ENCODE assay signal across 12 mouse cellular contexts in the genomic region with DNA sequence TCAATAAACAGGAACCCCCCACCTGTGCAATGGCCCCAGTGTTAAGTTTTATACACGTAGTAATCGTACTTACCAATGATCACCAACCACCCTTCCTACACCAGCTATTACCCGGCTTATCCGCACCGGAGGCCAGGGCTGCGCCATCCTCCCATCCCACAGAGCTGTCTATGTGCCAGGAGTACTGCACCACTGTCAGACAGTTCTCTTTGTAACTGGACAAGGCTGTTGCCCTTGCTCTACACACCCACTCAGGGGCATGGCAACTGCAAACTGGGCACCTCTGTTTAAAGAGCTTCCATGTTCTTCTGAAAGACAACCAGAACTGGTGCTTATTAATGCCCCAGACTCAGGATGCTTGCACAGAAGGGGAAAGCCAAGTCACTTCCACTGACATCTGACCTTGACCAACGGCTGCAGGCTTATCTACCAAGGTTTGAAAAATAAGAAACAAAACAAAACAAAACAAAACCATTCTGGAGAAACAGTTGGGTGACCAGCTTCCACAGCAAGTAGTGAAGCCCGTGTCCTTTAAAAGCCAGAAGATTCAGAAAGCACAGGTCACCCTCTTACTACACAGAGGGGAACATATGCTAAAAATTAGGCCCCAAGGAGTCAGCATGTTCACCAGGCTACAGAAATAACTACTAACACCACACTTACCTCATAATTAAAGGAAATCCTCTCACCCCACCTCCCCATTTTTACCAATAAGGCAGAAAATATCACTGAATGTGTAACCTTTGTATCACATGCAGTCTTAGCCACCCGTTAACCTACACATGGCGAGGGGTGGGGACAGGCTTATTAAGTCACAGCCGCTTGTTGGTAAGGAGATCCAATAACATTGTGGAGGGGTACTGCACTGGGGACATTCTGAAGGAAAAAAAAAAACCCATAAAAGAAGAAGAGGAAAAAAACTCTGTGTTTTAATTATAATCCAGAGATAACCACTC.
A peak's percentile ranks its signal among the peaks of the same experiment; 100 is the strongest.
DNase-seq lines count a peak whose midpoint lies in the region; ATAC-seq and TF ChIP-seq lines count a peak whose summit lies in the region.
"Had no signal": no experiment of that assay in that cellular context is flagged by ENCODE, and none has a peak within 500 bp of the region (broad histone marks: within the 10 kb centered on the region; RNA-seq: fewer than 3 reads in every experiment).

No protein-coding gene starts in this region.

- no peak overlapping the region for H3K4me3 ChIP-seq in heart, embryonic 13.5 days
- H3K4me3 ChIP-seq in midbrain, embryonic 12.5 days = no peak overlapping the region
- no peak overlapping the region for H3K4me3 ChIP-seq in midbrain, embryonic 15.5 days
- H3K4me3 ChIP-seq in forebrain, postnatal 0 days (ENCODE audit: low read depth, low read length) = no peak overlapping the region
- H3K4me3 ChIP-seq in liver, embryonic 15.5 days (replicated peaks) = no peak overlapping the region
- H3K4me3 ChIP-seq in stomach, postnatal 0 days (ENCODE audit: low read depth, low read length) = no peak overlapping the region
- H3K4me3 ChIP-seq: embryonic facial prominence, embryonic 15.5 days; neural tube, embryonic 12.5 days had no signal

- no peak overlapping the region for H3K9ac ChIP-seq in heart, embryonic 13.5 days
- no peak overlapping the region for H3K9ac ChIP-seq in midbrain, embryonic 12.5 days (replicated peaks)
- H3K9ac ChIP-seq in midbrain, embryonic 15.5 days = no peak overlapping the region
- H3K9ac ChIP-seq in forebrain, postnatal 0 days = no peak overlapping the region
- 0 out of 2 replicates have a peak overlapping the region, but pooled peaks have one; percentile 19 for H3K9ac ChIP-seq in liver, embryonic 15.5 days
- no peak overlapping the region for H3K9ac ChIP-seq in stomach, postnatal 0 days (ENCODE audit: low read length)
- H3K9ac ChIP-seq: embryonic facial prominence, embryonic 15.5 days; neural tube, embryonic 12.5 days had no signal

- H3K27ac ChIP-seq in heart, embryonic 13.5 days (replicated peaks) = peak overlapping the region; percentile 43
- H3K27ac ChIP-seq in midbrain, embryonic 12.5 days (replicated peaks) = 0 out of 2 replicates have a peak overlapping the region, but pooled peaks have one; percentile 1
- H3K27ac ChIP-seq in midbrain, embryonic 15.5 days = no peak overlapping the region
- 0 out of 2 replicates have a peak overlapping the region, but pooled peaks have one; percentile 29 for H3K27ac ChIP-seq in forebrain, postnatal 0 days (ENCODE audit: low read depth, low read length)
- peak overlapping the region; percentile 89 for H3K27ac ChIP-seq in liver, embryonic 15.5 days (replicated peaks)
- H3K27ac ChIP-seq in stomach, postnatal 0 days (replicated peaks) = no peak overlapping the region
- H3K27ac ChIP-seq: embryonic facial prominence, embryonic 15.5 days; neural tube, embryonic 12.5 days had no signal

- TF ChIP-seq EP300 in stomach, postnatal 0 days (optimal IDR thresholded peaks at IDR 0.05) = no peak

- no peak for ATAC-seq in heart, embryonic 13.5 days (ENCODE audit: extremely low read depth, insufficient number of reproducible peaks, low FRiP score, low TSS enrichment)
- ATAC-seq in midbrain, embryonic 12.5 days (ENCODE audit: low FRiP score, low read depth) = no peak
- ATAC-seq in midbrain, embryonic 15.5 days (replicated peaks) = no peak
- ATAC-seq in forebrain, postnatal 0 days = no peak
- ATAC-seq in liver, embryonic 15.5 days (ENCODE audit: insufficient read depth) = no peak
- no peak for ATAC-seq in stomach, postnatal 0 days (ENCODE audit: low FRiP score, low TSS enrichment)
- ATAC-seq: lung, postnatal 0 days had no signal

- no peak for DNase-seq in heart, postnatal 36 days
- DNase-seq in forebrain, postnatal 0 days = no peak
- no peak for DNase-seq in stomach, postnatal 0 days (ENCODE audit: low spot score)
- no peak for DNase-seq in layer of hippocampus, adult 11-12 months (ENCODE audit: low spot score)
- DNase-seq: gastrocnemius, postnatal 36 days had no signal

- H3K36me3 ChIP-seq in heart, embryonic 13.5 days = no peaks in the 10 kb centered on the region
- H3K36me3 ChIP-seq in midbrain, embryonic 12.5 days = no peaks in the 10 kb centered on the region
- H3K36me3 ChIP-seq in midbrain, embryonic 15.5 days (replicated peaks) = no peaks in the 10 kb centered on the region
- no peaks in the 10 kb centered on the region for H3K36me3 ChIP-seq in forebrain, postnatal 0 days (ENCODE audit: insufficient read depth)
- no peaks in the 10 kb centered on the region for H3K36me3 ChIP-seq in liver, embryonic 15.5 days (replicated peaks)
- H3K36me3 ChIP-seq in stomach, postnatal 0 days (ENCODE audit: control insufficient read depth, insufficient read depth, low read length) = no peaks in the 10 kb centered on the region
- H3K36me3 ChIP-seq: embryonic facial prominence, embryonic 15.5 days; neural tube, embryonic 12.5 days had no signal

- TF ChIP-seq CTCF in forebrain, postnatal 0 days (IDR thresholded peaks at IDR 0.05; ENCODE audit: low read depth) = no peak
- TF ChIP-seq CTCF in stomach, postnatal 0 days (IDR thresholded peaks at IDR 0.05; ENCODE audit: low read depth) = no peak

- intact Hi-C loops in heart, postnatal 36 days (cut with DNase I) = no loop called here

- peaks cover 75% of the 10 kb centered on the region for H3K4me1 ChIP-seq in heart, embryonic 13.5 days
- H3K4me1 ChIP-seq in midbrain, embryonic 12.5 days = peaks cover 33% of the 10 kb centered on the region
- H3K4me1 ChIP-seq in midbrain, embryonic 15.5 days = peaks cover 16% of the 10 kb centered on the region
- 0 out of 2 replicates have a peak, but pooled peaks cover 4% of the 10 kb centered on the region for H3K4me1 ChIP-seq in forebrain, postnatal 0 days (ENCODE audit: insufficient read depth)
- H3K4me1 ChIP-seq in liver, embryonic 15.5 days (replicated peaks) = peaks cover 77% of the 10 kb centered on the region
- H3K4me1 ChIP-seq in stomach, postnatal 0 days (replicated peaks; ENCODE audit: control insufficient read depth, insufficient read depth) = no peaks in the 10 kb centered on the region

- H3K27me3 ChIP-seq in heart, embryonic 13.5 days (replicated peaks) = no peaks in the 10 kb centered on the region
- H3K27me3 ChIP-seq in midbrain, embryonic 12.5 days = no peaks in the 10 kb centered on the region
- no peaks in the 10 kb centered on the region for H3K27me3 ChIP-seq in midbrain, embryonic 15.5 days (replicated peaks)
- no peaks in the 10 kb centered on the region for H3K27me3 ChIP-seq in forebrain, postnatal 0 days (ENCODE audit: insufficient read depth, low read length)
- H3K27me3 ChIP-seq in liver, embryonic 15.5 days = no peaks in the 10 kb centered on the region
- no peaks in the 10 kb centered on the region for H3K27me3 ChIP-seq in stomach, postnatal 0 days (ENCODE audit: control insufficient read depth, insufficient read depth, low read length)
- H3K27me3 ChIP-seq: embryonic facial prominence, embryonic 15.5 days; neural tube, embryonic 12.5 days had no signal

- H3K9me3 ChIP-seq in heart, embryonic 13.5 days = no peaks in the 10 kb centered on the region
- H3K9me3 ChIP-seq in midbrain, embryonic 12.5 days = no peaks in the 10 kb centered on the region
- no peaks in the 10 kb centered on the region for H3K9me3 ChIP-seq in midbrain, embryonic 15.5 days
- H3K9me3 ChIP-seq in forebrain, postnatal 0 days (ENCODE audit: low read length) = no peaks in the 10 kb centered on the region
- H3K9me3 ChIP-seq in liver, embryonic 15.5 days (replicated peaks) = no peaks in the 10 kb centered on the region
- no peaks in the 10 kb centered on the region for H3K9me3 ChIP-seq in stomach, postnatal 0 days (ENCODE audit: control insufficient read depth, low read length)
- H3K9me3 ChIP-seq: embryonic facial prominence, embryonic 15.5 days; neural tube, embryonic 12.5 days had no signal

- WGBS in heart, embryonic 13.5 days = 76% methylated on average over 11 of the region's 11 CpGs
- 79% methylated on average over 11 of the region's 11 CpGs for WGBS in midbrain, embryonic 12.5 days
- WGBS in midbrain, embryonic 15.5 days = 86% methylated on average over 11 of the region's 11 CpGs
- 82% methylated on average over 11 of the region's 11 CpGs for WGBS in forebrain, postnatal 0 days
- WGBS in liver, embryonic 15.5 days (ENCODE audit: insufficient replicate concordance) = 66% methylated on average over 11 of the region's 11 CpGs
- 82% methylated on average over 11 of the region's 11 CpGs for WGBS in stomach, postnatal 0 days

- peak overlapping the region; percentile 32; the same call in 1 of the 2 replicates for H3K4me2 ChIP-seq in heart, embryonic 13.5 days
- H3K4me2 ChIP-seq in midbrain, embryonic 12.5 days (replicated peaks) = no peak overlapping the region
- no peak overlapping the region for H3K4me2 ChIP-seq in midbrain, embryonic 15.5 days
- no peak overlapping the region for H3K4me2 ChIP-seq in forebrain, postnatal 0 days (ENCODE audit: low read depth)
- peak overlapping the region; percentile 65 for H3K4me2 ChIP-seq in liver, embryonic 15.5 days
- no peak overlapping the region for H3K4me2 ChIP-seq in stomach, postnatal 0 days (replicated peaks; ENCODE audit: low read depth)
- H3K4me2 ChIP-seq: embryonic facial prominence, embryonic 15.5 days; neural tube, embryonic 12.5 days had no signal

Comparison
In these comparisons a context has a peak if more than half of its experiments do, and no peak if none do; other contexts are left out.
1. H3K27ac ChIP-seq: peak in heart, embryonic 13.5 days (single experiment), midbrain, embryonic 12.5 days (single experiment), forebrain, postnatal 0 days (single experiment) and liver, embryonic 15.5 days (single experiment); none in midbrain, embryonic 15.5 days (single experiment) and stomach, postnatal 0 days (single experiment).
2. H3K4me2 ChIP-seq: peak in heart, embryonic 13.5 days (single experiment) and liver, embryonic 15.5 days (single experiment); none in midbrain, embryonic 12.5 days (single experiment), midbrain, embryonic 15.5 days (single experiment), forebrain, postnatal 0 days (single experiment) and stomach, postnatal 0 days (single experiment).